In genomic region chr9:37144251-37144650, GRCm38 (mm10) we compare ENCODE assay signal across 9 mouse cellular contexts. TPM values are rescaled to one million over a fixed set of nuclear protein-coding genes. Genes with fewer than 3 reads are reported as not detected.
DNase-seq lines count a peak whose midpoint lies in the region; ATAC-seq lines count a peak whose summit lies in the region.
"Had no signal": no experiment of that assay in that cellular context is flagged by ENCODE, and none has a peak within 500 bp of the region (broad histone marks: within the 10 kb centered on the region; RNA-seq: fewer than 3 reads in every experiment).

No protein-coding gene starts in this region.

- H3K9me3 ChIP-seq in hindbrain, embryonic 14.5 days (ENCODE audit: control insufficient read depth, low read length) = no peaks in the 10 kb centered on the region
- H3K9me3 ChIP-seq in midbrain, embryonic 11.5 days (ENCODE audit: control insufficient read depth, low read length) = no peaks in the 10 kb centered on the region

- H3K27me3 ChIP-seq in hindbrain, embryonic 14.5 days (ENCODE audit: control insufficient read depth, insufficient read depth, low read length) = no peaks in the 10 kb centered on the region
- no peaks in the 10 kb centered on the region for H3K27me3 ChIP-seq in midbrain, embryonic 11.5 days (ENCODE audit: control insufficient read depth, insufficient read depth, low read length)

- peak overlapping the region; percentile 92 for H3K9ac ChIP-seq in hindbrain, embryonic 14.5 days
- peak overlapping the region; percentile 99 for H3K9ac ChIP-seq in midbrain, embryonic 11.5 days (ENCODE audit: low read length)

- H3K27ac ChIP-seq in hindbrain, embryonic 14.5 days = peak overlapping the region; percentile 95
- peak overlapping the region; percentile 95 for H3K27ac ChIP-seq in midbrain, embryonic 11.5 days (ENCODE audit: low read depth, low read length)

- peak overlapping the region; percentile 90 for H3K4me3 ChIP-seq in hindbrain, embryonic 14.5 days (replicated peaks; ENCODE audit: low read length)
- H3K4me3 ChIP-seq in midbrain, embryonic 11.5 days (ENCODE audit: low read depth, low read length) = peak overlapping the region; percentile 67
- H3K4me3 ChIP-seq: erythroblast, embryonic 14.5 days had no signal

- peak; percentile 58 to 67 for DNase-seq in cerebellum, postnatal 10 days
- no peak for DNase-seq in cerebellum, adult 11-12 months
- peak; percentile 19 for DNase-seq in urinary bladder, postnatal 14 days (ENCODE audit: low spot score)
- DNase-seq in urinary bladder, adult 2 months (ENCODE audit: low spot score) = no peak
- peak; percentile 55 for DNase-seq in hindbrain, embryonic 14.5 days (ENCODE audit: low spot score)
- DNase-seq in midbrain, embryonic 11.5 days (ENCODE audit: low spot score, missing footprints) = peak; percentile 97
- no peak for DNase-seq in thymus, postnatal 14 days
- DNase-seq in frontal cortex, postnatal 10 days (ENCODE audit: low spot score in 2 of 2) = no peak

- ATAC-seq in hindbrain, embryonic 14.5 days (ENCODE audit: low FRiP score) = no peak
- peak; percentile 47 for ATAC-seq in midbrain, embryonic 11.5 days (ENCODE audit: low FRiP score)

- 1% methylated on average over 21 of the region's 21 CpGs for WGBS in hindbrain, embryonic 14.5 days
- under 1% methylated on average over 21 of the region's 21 CpGs for WGBS in midbrain, embryonic 11.5 days

- H3K4me2 ChIP-seq in hindbrain, embryonic 14.5 days (replicated peaks) = peak overlapping the region; percentile 94
- peak overlapping the region; percentile 94 for H3K4me2 ChIP-seq in midbrain, embryonic 11.5 days

- H3K4me1 ChIP-seq in hindbrain, embryonic 14.5 days (replicated peaks; ENCODE audit: control insufficient read depth, insufficient read depth, low read length) = peaks cover 58% of the 10 kb centered on the region
- H3K4me1 ChIP-seq in midbrain, embryonic 11.5 days (ENCODE audit: control insufficient read depth, insufficient read depth, low read length) = peaks cover 52% of the 10 kb centered on the region

- no peaks in the 10 kb centered on the region for H3K36me3 ChIP-seq in hindbrain, embryonic 14.5 days (replicated peaks; ENCODE audit: control insufficient read depth, insufficient read depth)
- no peaks in the 10 kb centered on the region for H3K36me3 ChIP-seq in midbrain, embryonic 11.5 days (ENCODE audit: control insufficient read depth, insufficient read depth, low read length)

RNA-seq across cellular contexts. Expression of gene Pknox2, which starts 3.0 kb away (rescaled TPM):
- 13.6 and 17.0 TPM in 2 replicates for polyA plus RNA-seq in urinary bladder, adult 2 months (2012; rRNA removed)
- polyA plus RNA-seq in hindbrain, embryonic 14.5 days (2014; fragmentation: Nextera tagmentation; extraction: Ambion mirVana) = 25.1 and 25.8 TPM in 2 replicates
- polyA plus RNA-seq in midbrain, embryonic 11.5 days (2014; fragmentation: Nextera tagmentation; extraction: Ambion mirVana) = 20.2 and 20.3 TPM in 2 replicates
- polyA plus RNA-seq: erythroblast, embryonic 14.5 days had no signal

Comparison
In these comparisons a context has a peak if more than half of its experiments do, and no peak if none do; other contexts are left out.
1. DNase-seq: peak in cerebellum, postnatal 10 days (2 of 2), urinary bladder, postnatal 14 days (single experiment), hindbrain, embryonic 14.5 days (single experiment) and midbrain, embryonic 11.5 days (single experiment); none in cerebellum, adult 11-12 months (single experiment), urinary bladder, adult 2 months (single experiment), thymus, postnatal 14 days (single experiment) and frontal cortex, postnatal 10 days (0 of 2).